Mouse (Mus musculus) cerebellum, adult 9-11 months (tissue): ENCODE measurements around the gene Olfr971.
"Not testable (repeated sequence)": the region's sequence is repeated elsewhere in the genome, so short reads cannot be mapped to it uniquely, and the experiment has no call there.

Experiments
- DNase-seq: peaks from one replicate; pipeline ENCODE4 v3.0.0; 2022

Gene Olfr971

DNA sequence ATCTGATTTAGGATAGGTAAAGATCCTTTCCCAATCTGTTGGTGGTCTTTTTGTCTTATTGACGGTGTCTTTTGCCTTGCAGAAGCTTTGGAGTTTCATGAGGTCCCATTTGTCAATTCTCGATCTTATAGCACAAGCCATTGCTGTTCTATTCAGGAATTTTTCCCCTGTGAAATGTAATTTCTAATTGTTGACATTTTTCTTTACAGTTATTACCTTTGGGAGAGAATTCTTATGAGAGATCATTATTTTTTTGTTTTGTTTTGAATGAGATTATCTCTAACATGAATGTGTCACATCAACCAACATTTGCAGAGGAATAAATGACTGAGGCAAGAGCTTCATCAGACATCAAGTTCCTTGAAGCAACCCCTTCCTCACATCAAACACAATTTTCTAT is at the start of gene Olfr971:
Gene Olfr971, plus strand, starts transcription at position 301 of the 400 bp plus-strand sequence.
- DNase-seq = not testable (repeated sequence)

DNA sequence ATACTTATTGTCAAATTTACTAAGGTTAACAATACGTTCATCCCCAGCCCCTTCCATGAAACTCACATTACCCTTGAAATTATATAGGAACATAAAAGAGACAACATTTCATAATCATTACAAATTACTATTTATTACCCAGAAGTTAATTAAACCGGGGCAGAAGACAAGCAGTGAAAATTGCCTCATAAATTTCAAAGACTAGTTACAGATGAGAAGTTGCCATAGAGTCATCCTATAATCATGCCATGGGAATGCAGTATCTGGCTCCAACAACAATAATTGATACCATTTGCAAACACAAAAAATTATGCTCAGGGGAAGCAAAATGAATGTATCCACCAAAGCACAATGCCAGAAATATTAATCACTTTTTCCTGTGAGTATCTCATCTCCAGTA is 46.1 kb upstream of the Olfr971 start, which contains the start of gene Olfr969:
Gene Olfr969, plus strand, starts transcription at position 388 of the 400 bp plus-strand sequence.
- DNase-seq = no peak

DNA sequence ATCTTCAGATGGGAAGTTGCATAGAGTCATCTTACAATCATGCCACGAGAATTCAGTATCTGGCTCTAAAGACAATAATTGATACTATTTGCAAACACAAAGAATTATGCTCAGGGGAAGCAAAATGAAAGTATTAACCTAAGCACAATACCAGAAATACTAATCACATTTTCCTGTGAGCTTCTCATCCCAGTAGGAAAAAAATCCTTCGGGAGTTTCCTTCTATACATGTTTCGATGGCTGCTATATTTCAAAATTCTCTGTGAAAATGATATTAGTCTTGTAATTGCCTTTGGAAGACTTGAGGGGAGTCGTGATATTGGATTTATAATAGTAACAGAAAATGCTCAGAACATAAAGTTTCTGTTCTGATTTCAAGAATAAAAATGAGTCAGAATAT is 28.1 kb upstream of the Olfr971 start, which contains the start of gene Olfr970:
Gene Olfr970, plus strand, starts transcription at position 301 of the 400 bp plus-strand sequence.
- no peak for DNase-seq

DNA sequence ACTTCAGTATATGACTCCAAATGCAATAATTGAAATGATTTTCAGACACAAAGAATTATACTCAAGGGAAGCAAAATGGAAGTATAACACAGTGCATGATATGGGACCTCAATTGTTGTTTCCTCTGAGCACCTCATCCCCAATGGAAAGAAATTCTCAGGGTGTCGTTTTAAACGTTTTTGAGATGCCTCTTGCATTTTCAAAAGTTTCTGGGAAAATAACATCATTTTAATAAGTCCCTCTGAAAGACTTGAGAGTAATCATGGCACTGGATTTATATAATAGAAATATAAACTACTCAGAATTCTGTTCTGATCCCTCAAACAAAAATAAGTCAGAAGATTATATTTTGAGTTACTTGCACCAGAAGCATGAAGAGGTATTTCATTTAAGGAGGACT is 29.4 kb downstream of the Olfr971 start, which contains the start of gene Olfr972:
Gene Olfr972, plus strand, starts transcription at position 301 of the 400 bp plus-strand sequence.
- DNase-seq = no peak

DNA sequence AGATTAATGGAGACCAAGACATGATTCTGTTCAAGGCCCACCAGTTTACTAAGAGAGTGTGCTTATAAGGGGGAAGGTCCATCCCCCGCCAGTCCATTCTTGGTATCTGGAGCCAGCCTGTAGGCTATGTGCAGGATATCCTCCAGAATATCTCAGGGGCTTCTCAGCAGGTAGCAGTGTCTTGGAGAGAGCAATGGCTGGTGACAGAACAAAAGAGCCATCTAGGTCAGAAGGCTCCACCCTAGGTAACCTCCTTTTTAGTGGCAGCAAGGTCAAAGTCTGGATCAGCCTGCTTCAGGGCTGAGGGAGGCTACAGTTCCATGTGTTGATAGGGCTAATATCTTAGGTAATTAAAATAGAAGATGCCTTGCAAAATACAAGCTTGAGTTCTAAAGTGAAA is 35.3 kb downstream of the Olfr971 start:
- not testable (repeated sequence) for DNase-seq

DNA sequence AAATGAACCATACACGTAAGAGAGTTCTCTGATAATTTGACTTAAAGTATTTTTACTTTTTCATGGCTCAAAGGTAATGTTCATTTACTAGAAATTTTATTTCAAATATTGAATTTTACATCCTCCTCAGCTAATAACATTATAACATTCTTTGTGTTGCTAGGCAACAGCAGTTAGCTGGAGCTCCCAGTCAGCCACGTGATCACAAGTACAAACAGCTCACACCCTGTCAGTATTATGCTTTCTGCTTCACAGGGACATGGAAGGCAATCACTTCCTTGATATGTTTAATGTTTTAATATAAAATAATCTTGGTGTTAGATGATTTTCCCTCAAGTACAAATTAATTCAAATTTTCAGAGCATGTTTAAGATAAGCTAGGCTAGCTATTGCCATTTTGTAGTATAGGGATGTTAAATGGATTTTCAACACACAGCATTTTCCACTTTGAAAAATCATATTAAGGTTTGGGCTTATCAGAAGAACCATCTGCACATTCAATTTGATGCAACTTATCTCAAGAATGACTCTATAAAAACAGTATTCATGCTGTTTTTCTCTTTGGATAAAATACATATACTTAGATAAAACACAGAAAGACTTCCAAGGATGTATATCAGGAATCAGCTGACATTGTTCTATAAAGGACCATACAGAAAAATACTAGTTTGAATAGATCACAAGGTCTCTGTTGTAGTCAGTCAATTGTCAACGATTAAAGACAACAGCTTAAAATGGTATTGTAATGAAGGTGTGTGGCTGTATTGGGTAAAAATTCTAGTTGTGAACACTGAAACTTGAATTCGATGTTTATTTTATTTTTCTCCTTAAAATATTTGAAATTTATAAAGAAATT is 41.1 kb downstream of the Olfr971 start:
- DNase-seq = not testable (repeated sequence)
